Mouse (Mus musculus) adrenal gland, adult 2 months (tissue): ENCODE measurements around the gene 4931429L15Rik. TPM values are rescaled to one million over a fixed set of nuclear protein-coding genes. Genes with fewer than 3 reads are reported as not detected.

Experiments used
- DNase-seq: peaks from one replicate; pipeline ENCODE4 v3.0.0; 2021
- polyA plus RNA-seq: library from polyadenylated mRNA; depleted of rRNA; stranded (reverse); fragments of >200 nt; gene quantifications from 2 replicates; pipeline ENCODE4 v1.2.3, GENCODE M21; 2012; rRNA removed
- total RNA-seq, 2 experiments: library from RNA; stranded (reverse); gene quantifications; 2 replicates each; pipeline ENCODE4 v1.2.3; 2021

The 4931429L15Rik gene
- total and polyA plus RNA-seq, 3 experiments, result not detected

GRCm38 (mm10) chr9:46257546-46257945 lies 62.2 kb downstream of the 4931429L15Rik start:
- DNase-seq, result peak; percentile 44

GRCm38 (mm10) chr9:46256658-46257385 lies 63.0 kb downstream of the 4931429L15Rik start:
- peak; percentile 73 for DNase-seq

- no peak for DNase-seq
These were observed 63.6 kb downstream of the 4931429L15Rik start for GRCm38 (mm10) chr9:46256177-46256576.

Other genes starting within 250 kb of the 4931429L15Rik start
- gene Apoa1, start 91.4 kb downstream of the 4931429L15Rik start, total RNA-seq, result 10 to 100 TPM in 1 of 2 experiments, 1 to 10 TPM in 1; 1.7 to 37.3 TPM
- 0.75 and 5.6 TPM in 2 replicates for gene Apoa1, start 91.4 kb downstream of the 4931429L15Rik start, polyA plus RNA-seq
- gene Apoc3, start 84.3 kb downstream of the 4931429L15Rik start, total RNA-seq, result 10 to 100 TPM in 1 of 2 experiments, 1 to 10 TPM in 1; 4.6 to 20.4 TPM
- 4.8 and 6.1 TPM in 2 replicates for gene Apoc3, start 84.3 kb downstream of the 4931429L15Rik start, polyA plus RNA-seq
- gene Apoa4, start 79.3 kb downstream of the 4931429L15Rik start, total RNA-seq, result under 1 TPM in 1 of 2 experiments, not detected in 1; 0.26 TPM
- 0.11 and 0.35 TPM in 2 replicates for gene Apoa4, start 79.3 kb downstream of the 4931429L15Rik start, polyA plus RNA-seq
- gene Apoa5, start 51.4 kb downstream of the 4931429L15Rik start, total RNA-seq, result 1 to 10 TPM in 1 of 2 experiments, under 1 TPM in 1; 0.17 to 3.6 TPM
- gene Apoa5, start 51.4 kb downstream of the 4931429L15Rik start, polyA plus RNA-seq, result 0.32 and 3.0 TPM in 2 replicates
- 10 to 100 TPM; 38.1 to 84.6 TPM for gene Zpr1, start 46.9 kb downstream of the 4931429L15Rik start, total RNA-seq
- 26.2 and 27.3 TPM in 2 replicates for gene Zpr1, start 46.9 kb downstream of the 4931429L15Rik start, polyA plus RNA-seq
- gene Bud13, start 37.0 kb downstream of the 4931429L15Rik start, total RNA-seq, result 10 to 100 TPM; 11.6 to 15.0 TPM
- gene Bud13, start 37.0 kb downstream of the 4931429L15Rik start, polyA plus RNA-seq, result 7.3 and 7.4 TPM in 2 replicates